Mouse (Mus musculus) bone marrow macrophage, adult 2 months (primary cell): ENCODE results near the gene Igbp1b. TPM values are rescaled to one million over a fixed set of nuclear protein-coding genes. Genes with fewer than 3 reads are reported as not detected.

Experiments used
- H3K27ac ChIP-seq: 2 replicates; pipeline ENCODE4 v1.5.1; 2012; ENCODE audit warnings: low read depth, low read length; ENCODE audit not compliant: insufficient read depth
- H3K4me1 ChIP-seq: 2 replicates; pipeline ENCODE4 v1.6.1; 2012; ENCODE audit warnings: low read length; ENCODE audit not compliant: control insufficient read depth, insufficient read depth
- H3K4me3 ChIP-seq: 2 replicates; pipeline ENCODE4 v1.5.1; 2012; ENCODE audit warnings: mild to moderate bottlenecking, low read length, moderate library complexity; ENCODE audit not compliant: insufficient read depth
- CTCF ChIP-seq: IDR thresholded peaks from 2 replicates; pipeline ENCODE4 v1.5.1; 2012; ENCODE audit warnings: low read depth, mild to moderate bottlenecking, low read length, moderate library complexity
- POLR2A ChIP-seq: IDR thresholded peaks from 2 replicates; pipeline ENCODE4 v1.6.1; 2012; ENCODE audit warnings: mild to moderate bottlenecking, low read depth, low read length, borderline replicate concordance
- polyA plus RNA-seq: library from polyadenylated mRNA; stranded (reverse); fragments of >200 nt; gene quantifications from 2 replicates; pipeline ENCODE4 v1.2.4, GENCODE M21; 2012; ENCODE audit not compliant: missing spikeins, insufficient read depth, insufficient read length

Gene Igbp1b
- polyA plus RNA-seq: not detected in 2 replicates

DNA sequence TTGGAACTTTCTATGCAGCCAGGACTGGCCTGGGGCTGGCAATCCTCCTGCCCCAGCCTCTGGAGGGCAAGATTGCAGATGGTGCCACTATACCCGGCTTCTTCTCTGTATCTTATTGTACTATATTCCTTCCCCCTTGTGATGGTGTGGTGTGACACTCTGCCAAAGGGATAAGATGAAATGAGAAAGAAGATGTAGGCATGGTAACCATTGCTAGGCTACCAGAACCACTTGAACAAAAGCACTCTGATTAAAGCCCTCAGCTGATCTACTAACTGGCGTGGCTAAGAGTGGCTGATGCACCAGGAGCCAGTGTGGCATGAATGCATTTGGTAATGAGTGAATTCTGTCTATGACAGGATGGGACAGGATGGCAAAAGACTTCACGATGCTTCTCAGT is at the start of gene Igbp1b:
Igbp1b (minus strand) TSS at position 29 of the 400 bp plus-strand sequence.
- H3K4me1 ChIP-seq: no peaks in the 10 kb centered on the region
- H3K4me3 ChIP-seq: no peak within 1 kb of the TSS
- H3K27ac ChIP-seq: no peak within 1 kb of the TSS
- TF ChIP-seq CTCF (no peak), POLR2A (no peak)

DNA sequence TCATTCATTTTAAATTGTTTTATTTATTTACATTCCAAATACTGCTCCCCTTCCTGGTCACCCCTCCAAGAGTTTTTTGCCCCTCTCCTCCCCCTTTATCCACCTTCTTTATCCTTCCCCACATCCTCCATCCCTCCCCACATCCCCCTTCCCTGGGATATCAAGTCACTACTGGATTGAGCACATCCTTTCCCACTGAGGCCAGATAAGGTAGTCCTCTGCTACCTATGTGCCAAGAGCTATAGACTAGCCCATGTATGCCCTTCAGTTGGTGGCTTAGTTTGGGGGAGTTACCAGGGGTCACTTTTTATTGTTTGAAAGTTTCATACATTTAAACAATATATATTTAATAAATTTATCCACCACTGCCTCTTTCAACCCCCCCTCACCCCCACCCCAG is 24.6 kb upstream of the Igbp1b start:
- TF ChIP-seq CTCF (no peak), POLR2A (no peak)
- H3K27ac ChIP-seq: no peak overlapping the region
- no peaks in the 10 kb centered on the region for H3K4me1 ChIP-seq
- H3K4me3 ChIP-seq: no peak overlapping the region

DNA sequence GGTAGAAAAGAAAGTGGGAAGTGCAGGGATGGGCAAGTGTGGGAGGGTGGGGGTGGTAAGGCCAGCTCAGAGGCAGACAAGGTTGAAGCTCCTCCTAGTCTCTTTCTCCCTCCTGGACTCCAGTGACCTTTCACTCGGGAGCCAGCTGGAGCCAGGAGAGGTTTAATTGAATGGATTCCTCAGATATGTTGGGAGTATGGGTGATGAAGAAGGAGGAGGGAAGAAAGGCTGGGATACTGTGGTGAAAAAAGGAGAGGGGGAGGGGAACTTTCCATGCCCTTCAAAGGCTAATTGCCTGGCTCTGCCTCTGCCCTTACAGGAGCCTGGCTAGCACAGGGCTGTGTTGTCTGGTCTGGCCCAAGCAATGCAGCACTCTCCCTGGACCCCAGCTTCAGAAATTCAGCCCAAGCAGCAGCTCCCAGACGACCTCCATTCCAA is 14.4 kb upstream of the Igbp1b start:
- H3K4me1 ChIP-seq: no peaks in the 10 kb centered on the region
- H3K27ac ChIP-seq: no peak overlapping the region
- H3K4me3 ChIP-seq: no peak overlapping the region
- TF ChIP-seq CTCF (no peak), POLR2A (no peak)

DNA sequence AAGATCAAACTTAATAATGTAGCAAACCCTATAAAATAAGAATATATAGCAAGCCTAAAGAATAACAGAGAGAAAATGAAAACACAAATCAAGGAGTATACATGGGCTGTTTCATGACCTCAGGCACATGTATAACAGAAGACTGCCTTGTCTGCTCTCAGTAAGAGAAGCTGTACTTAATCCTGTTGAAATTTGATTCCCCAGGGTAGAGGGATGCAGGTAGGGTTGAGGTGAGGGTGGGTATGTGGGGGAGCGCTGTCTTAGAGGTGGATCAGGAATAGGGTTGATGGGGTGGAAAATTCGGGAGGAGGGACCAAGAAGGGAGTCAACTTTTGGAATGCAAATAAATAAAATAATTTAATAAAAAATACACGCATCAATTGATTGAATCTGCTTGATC is 7.1 kb upstream of the Igbp1b start:
- H3K4me3 ChIP-seq: no peak overlapping the region
- TF ChIP-seq POLR2A: no peak
- TF ChIP-seq CTCF: no peak
- no peak overlapping the region for H3K27ac ChIP-seq

DNA sequence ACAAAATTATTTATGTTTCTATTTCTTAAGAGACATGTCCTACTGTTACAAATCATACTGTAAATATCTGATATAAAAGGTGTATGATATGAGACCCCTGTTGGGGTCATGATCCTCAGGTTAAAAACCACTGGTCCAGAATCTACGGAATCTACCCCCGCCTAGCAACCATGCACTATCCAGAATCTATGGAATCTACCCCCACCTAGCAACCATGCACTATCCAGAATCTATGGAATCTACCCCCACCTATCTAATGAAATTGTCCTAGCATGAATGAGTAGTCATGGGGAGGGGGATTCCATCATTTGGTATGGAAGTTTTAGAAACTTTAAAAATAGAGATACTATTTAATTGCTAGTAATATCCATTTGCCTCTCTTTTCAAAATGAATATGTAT is 12.7 kb downstream of the Igbp1b start:
- TF ChIP-seq POLR2A (no peak), CTCF (no peak)
- Histone ChIP-seq H3K27ac (no peak overlapping the region), H3K4me3 (no peak overlapping the region), H3K4me1 (no peaks in the 10 kb centered on the region)

More for the DNA sequence above, 7.1 kb upstream of the Igbp1b start:
- no peaks in the 10 kb centered on the region for H3K4me1 ChIP-seq

DNA sequence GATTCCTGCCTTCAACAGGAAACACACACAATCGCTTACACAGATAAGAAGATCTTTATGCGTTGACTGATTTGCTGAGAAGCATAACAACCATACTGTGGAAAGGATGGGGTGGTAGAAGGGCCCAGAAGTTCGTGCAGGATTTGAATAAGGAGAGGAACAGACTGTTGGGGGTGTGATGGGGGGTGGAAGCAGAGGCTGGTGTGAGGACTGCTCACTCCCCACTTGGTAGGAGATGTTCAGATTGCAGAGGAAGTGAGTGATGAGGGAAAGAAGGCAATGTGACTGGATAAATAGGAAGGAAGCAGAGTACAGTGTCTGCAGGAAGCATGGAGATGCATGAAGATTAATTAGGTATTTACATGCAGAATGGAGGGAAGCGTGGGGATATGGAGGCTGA is 19.0 kb downstream of the Igbp1b start:
- Histone ChIP-seq H3K4me1 (no peaks in the 10 kb centered on the region), H3K27ac (no peak overlapping the region), H3K4me3 (no peak overlapping the region)
- TF ChIP-seq POLR2A (no peak), CTCF (no peak)

DNA sequence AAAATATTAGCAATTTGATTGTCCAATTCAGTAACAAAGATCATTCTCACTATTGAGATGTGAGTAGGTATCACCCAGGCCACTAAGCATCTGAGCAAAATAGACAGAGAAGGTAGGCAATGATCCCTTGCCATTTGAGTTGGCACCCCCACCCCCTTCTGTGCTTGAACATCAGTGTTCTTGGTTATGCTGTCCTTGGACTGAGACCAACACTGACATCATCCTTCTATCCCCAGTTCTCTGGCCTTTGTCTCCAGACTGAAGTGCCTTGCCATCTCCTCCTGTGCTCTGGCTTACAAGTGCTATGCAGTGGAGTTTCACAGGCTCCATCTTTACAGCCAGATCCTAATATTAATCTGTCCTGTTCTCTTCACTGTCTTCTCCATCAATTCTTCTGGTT is 37.6 kb downstream of the Igbp1b start:
- Histone ChIP-seq H3K4me1 (no peaks in the 10 kb centered on the region), H3K4me3 (no peak overlapping the region), H3K27ac (no peak overlapping the region)
- TF ChIP-seq POLR2A: no peak
- TF ChIP-seq CTCF: no peak

DNA sequence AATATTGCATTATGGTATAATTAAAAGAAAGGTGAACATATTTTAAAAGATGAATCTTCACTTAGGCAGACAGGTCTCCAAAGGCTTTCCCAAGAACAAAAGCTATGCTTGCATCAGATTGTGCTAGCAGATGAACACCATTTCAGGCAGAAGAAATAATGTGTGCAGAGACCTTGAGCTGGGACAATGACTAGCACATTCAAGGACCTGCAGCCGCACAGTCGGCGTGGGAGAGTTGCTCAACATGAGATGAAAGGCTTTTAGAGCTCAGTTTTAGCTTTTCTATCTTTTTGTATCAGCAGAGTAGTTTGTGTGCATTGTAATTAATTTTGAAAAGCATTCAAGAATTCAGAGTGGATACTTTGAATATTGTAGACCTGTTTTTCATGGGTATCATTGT is 39.9 kb downstream of the Igbp1b start:
- Histone ChIP-seq H3K27ac (no peak overlapping the region), H3K4me1 (no peaks in the 10 kb centered on the region), H3K4me3 (no peak overlapping the region)
- TF ChIP-seq CTCF (no peak), POLR2A (no peak)

Other genes starting within 250 kb of the Igbp1b start
- not detected in 2 replicates for gene Lmo3, start 76.6 kb downstream of the Igbp1b start, polyA plus RNA-seq